Mouse (Mus musculus) heart, postnatal 0 days (tissue): ENCODE measurements around the gene Lrr1. TPM values are rescaled to one million over a fixed set of nuclear protein-coding genes. Genes with fewer than 3 reads are reported as not detected.
A peak's percentile ranks its signal among the peaks of the same experiment; 100 is the strongest.

Experiments
- ATAC-seq: fragments of 200-750 bp; cut with Nextera tagmentation; 2 replicates; pipeline ENCODE4 v1.8.0; 2017; ENCODE audit warnings: low read depth, moderate number of reproducible peaks, moderate library complexity; ENCODE audit not compliant: insufficient read depth
- DNase-seq: peaks from one replicate; pipeline ENCODE4 v3.0.0-alpha.2; 2016; ENCODE audit warnings: low spot score
- H3K27ac ChIP-seq: fragments of 300-500 bp; sonication (generic); 2 replicates; pipeline ENCODE4 v1.5.1; 2014; ENCODE audit warnings: low read depth, mild to moderate bottlenecking
- H3K27me3 ChIP-seq: fragments of 300-500 bp; sonication (generic); 2 replicates; pipeline ENCODE4 v1.6.1; 2014; ENCODE audit warnings: low read length, mixed read lengths; ENCODE audit not compliant: control insufficient read depth, insufficient read depth
- H3K36me3 ChIP-seq: fragments of 300-500 bp; sonication (generic); replicated peaks from 2 replicates; pipeline ENCODE4 v1.6.1; 2014; ENCODE audit warnings: low read length, mixed read lengths; ENCODE audit not compliant: control insufficient read depth, insufficient read depth
- H3K4me1 ChIP-seq: fragments of 300-500 bp; sonication (generic); 2 replicates; pipeline ENCODE4 v1.6.1; 2014; ENCODE audit warnings: antibody characterized with exemption; ENCODE audit not compliant: control insufficient read depth, insufficient read depth
- H3K4me2 ChIP-seq: fragments of 300-500 bp; sonication (generic); 2 replicates; pipeline ENCODE4 v1.6.1; 2014; ENCODE audit warnings: low read depth, mild to moderate bottlenecking, low read length, moderate library complexity
- H3K4me3 ChIP-seq: fragments of 300-500 bp; sonication (generic); 2 replicates; pipeline ENCODE4 v1.5.1; 2014; ENCODE audit warnings: low read depth, low read length
- H3K9ac ChIP-seq: fragments of 300-500 bp; sonication (generic); replicated peaks from 2 replicates; pipeline ENCODE4 v1.6.1; 2014; ENCODE audit warnings: low read depth, low read length, mixed read lengths
- H3K9me3 ChIP-seq: fragments of 300-500 bp; sonication (generic); replicated peaks from 2 replicates; pipeline ENCODE4 v1.6.1; 2016; ENCODE audit warnings: low read length; ENCODE audit not compliant: control insufficient read depth
- CTCF ChIP-seq: IDR thresholded peaks from 2 replicates; pipeline ENCODE4 v1.5.1; 2016; ENCODE audit warnings: antibody characterized with exemption, control low read depth, low read depth
- EP300 ChIP-seq: IDR thresholded peaks from 2 replicates; pipeline ENCODE4 v1.6.1; 2016; ENCODE audit warnings: antibody characterized with exemption, low read depth
- WGBS: fragments of 180-500 bp; shearing (Covaris S2); extraction: QIAGEN DNeasy Blood & Tissue Kit; methylation state at CpG from one replicate; pipeline ENCODE4 v1.1.7; 2014; 5-methylcytosine and 5-hydroxymethylcytosine counted together
- polyA plus RNA-seq: library from polyadenylated mRNA; unstranded; fragments of >200 nt; fragmentation: Nextera tagmentation; extraction: Ambion mirVana; gene quantifications from 2 replicates; pipeline ENCODE4 v1.2.1, GENCODE M21; 2015
- total RNA-seq: library from RNA; depleted of rRNA; stranded (reverse); fragments of >200 nt; gene quantifications from 2 replicates; pipeline ENCODE4 v1.2.3, GENCODE M21; 2014; ENCODE audit warnings: low replicate concordance

Gene Lrr1
- total and polyA plus RNA-seq, 2 experiments from 2014 or later, result 3.9 to 4.0 TPM

- Histone ChIP-seq H3K4me2 (peak within 1 kb of the TSS; percentile 93), H3K4me3 (peak within 1 kb of the TSS; percentile 99), H3K9ac (peak within 1 kb of the TSS; percentile 86), H3K9me3 (no peaks in the 10 kb centered on the region), H3K27me3 (no peaks in the 10 kb centered on the region), H3K36me3 (peaks cover 23% of the 10 kb centered on the region), H3K4me1 (peaks cover 4% of the 10 kb centered on the region; the same call in 1 of the 2 replicates), H3K27ac (peak within 1 kb of the TSS; percentile 86)
- 0% methylated on average over 18 of the region's 18 CpGs for whole genome bisulfite sequencing
- DNase-seq (peak; percentile 51), ATAC-seq (peak; percentile 28; the same call in 1 of the 2 replicates)
- no peak for TF ChIP-seq CTCF
- TF ChIP-seq EP300, result no peak
Observed at GRCm38 (mm10) chr12:69198164-69198535, 29.5 kb downstream of the Lrr1 start, which contains the start of gene Dnaaf2. Gene Dnaaf2 (minus strand): TSS chr12:69198429.

DNA sequence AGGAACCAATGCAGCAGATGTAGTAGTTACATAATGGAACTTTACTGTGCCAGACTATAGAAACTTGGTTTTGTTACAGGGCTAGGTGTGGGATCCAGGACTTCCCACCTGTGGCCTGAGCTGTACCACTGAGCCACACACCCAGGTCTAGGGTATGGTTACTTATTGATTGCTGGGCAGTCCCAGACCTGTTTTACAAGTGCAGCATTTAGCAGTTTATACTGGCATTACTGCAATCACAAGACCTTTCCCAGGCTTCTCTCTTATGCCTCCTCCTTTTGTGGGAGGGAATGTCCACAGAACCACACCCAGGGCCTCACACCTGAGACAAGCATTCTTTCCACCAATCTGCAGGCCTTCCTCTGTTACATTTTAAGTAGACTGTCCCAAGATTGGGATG lies 30.4 kb downstream of the Lrr1 start:
- TF ChIP-seq EP300 (no peak), CTCF (no peak)
- no peak for ATAC-seq
- Histone ChIP-seq H3K4me1 (peaks cover 4% of the 10 kb centered on the region; the same call in 1 of the 2 replicates), H3K27ac (no peak overlapping the region), H3K36me3 (peaks cover 23% of the 10 kb centered on the region), H3K9me3 (no peaks in the 10 kb centered on the region), H3K27me3 (no peaks in the 10 kb centered on the region), H3K4me2 (no peak overlapping the region), H3K4me3 (no peak overlapping the region; the same call in 1 of the 2 replicates), H3K9ac (no peak overlapping the region)
- no peak for DNase-seq

GRCm38 (mm10) chr12:69204052-69204833 lies 35.6 kb downstream of the Lrr1 start, which contains the start of gene Gm49384:
Gene Gm49384 (minus strand): TSS chr12:69204267.
- H3K9ac ChIP-seq, result no peak within 1 kb of the TSS
- H3K9me3 ChIP-seq, result no peaks in the 10 kb centered on the region
- no peak within 1 kb of the TSS for H3K27ac ChIP-seq
- TF ChIP-seq EP300 (no peak), CTCF (no peak)
- no peaks in the 10 kb centered on the region for H3K27me3 ChIP-seq
- no peak within 1 kb of the TSS for H3K4me2 ChIP-seq
- peaks cover 27% of the 10 kb centered on the region for H3K36me3 ChIP-seq
- no peak for DNase-seq
- ATAC-seq, result no peak
- no peak within 1 kb of the TSS for H3K4me3 ChIP-seq
- 83% methylated on average over 16 of the region's 16 CpGs for WGBS
- H3K4me1 ChIP-seq, result no peaks in the 10 kb centered on the region

- Histone ChIP-seq H3K27me3 (no peaks in the 10 kb centered on the region), H3K4me2 (no peak overlapping the region), H3K9ac (no peak overlapping the region), H3K36me3 (peaks cover 16% of the 10 kb centered on the region; the same call in 1 of the 2 replicates), H3K4me1 (no peaks in the 10 kb centered on the region), H3K4me3 (no peak overlapping the region), H3K27ac (no peak overlapping the region), H3K9me3 (no peaks in the 10 kb centered on the region)
- DNase-seq, result no peak
- WGBS, result 89% methylated on average over 8 of the region's 8 CpGs
- ATAC-seq, result no peak
- TF ChIP-seq EP300 (no peak), CTCF (no peak)
Observed at GRCm38 (mm10) chr12:69207396-69207795, 38.8 kb downstream of the Lrr1 start.

GRCm38 (mm10) chr12:69207926-69208325 lies 39.3 kb downstream of the Lrr1 start:
- no peak overlapping the region for H3K4me3 ChIP-seq
- no peak for DNase-seq
- 92% methylated on average over 7 of the region's 7 CpGs for WGBS
- no peak for ATAC-seq
- H3K9ac ChIP-seq, result no peak overlapping the region
- H3K9me3 ChIP-seq, result no peaks in the 10 kb centered on the region
- no peaks in the 10 kb centered on the region for H3K4me1 ChIP-seq
- H3K36me3 ChIP-seq, result peaks cover 11% of the 10 kb centered on the region; the same call in 1 of the 2 replicates
- H3K27me3 ChIP-seq, result no peaks in the 10 kb centered on the region
- no peak overlapping the region for H3K27ac ChIP-seq
- H3K4me2 ChIP-seq, result no peak overlapping the region
- no peak for TF ChIP-seq CTCF
- TF ChIP-seq EP300, result no peak

DNA sequence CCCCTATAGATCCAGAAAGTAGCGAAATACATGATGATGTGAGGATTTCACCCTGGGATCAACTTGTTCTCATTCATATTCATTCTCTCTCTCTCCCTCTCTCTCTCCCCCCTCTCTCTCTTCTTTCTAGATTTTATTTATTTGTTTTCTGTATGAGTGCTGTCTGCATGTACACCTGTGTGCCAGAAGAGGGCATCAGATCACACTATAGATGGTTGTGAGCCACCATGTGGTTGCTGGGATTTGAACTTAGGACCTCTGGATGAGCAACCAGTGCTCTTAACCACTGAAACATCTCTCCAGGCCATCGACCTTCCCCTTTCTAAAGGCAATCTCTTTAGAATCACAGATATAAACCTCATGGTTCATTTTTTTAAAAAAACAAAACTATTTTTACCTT lies 39.9 kb downstream of the Lrr1 start:
- H3K27me3 ChIP-seq, result no peaks in the 10 kb centered on the region
- 88% methylated on average over 2 of the region's 2 CpGs for WGBS
- H3K9ac ChIP-seq, result no peak overlapping the region
- no peak overlapping the region for H3K4me2 ChIP-seq
- no peaks in the 10 kb centered on the region for H3K4me1 ChIP-seq
- 0 out of 2 replicates have a peak, but pooled peaks cover 12% of the 10 kb centered on the region for H3K36me3 ChIP-seq
- TF ChIP-seq CTCF (peak; percentile 18; the same call in 1 of the 2 replicates), EP300 (no peak)
- no peak for DNase-seq
- no peak overlapping the region for H3K4me3 ChIP-seq
- H3K9me3 ChIP-seq, result no peaks in the 10 kb centered on the region
- no peak for ATAC-seq
- H3K27ac ChIP-seq, result no peak overlapping the region
